Mouse (Mus musculus): ENCODE data around the gene Bnip2.

DNA sequence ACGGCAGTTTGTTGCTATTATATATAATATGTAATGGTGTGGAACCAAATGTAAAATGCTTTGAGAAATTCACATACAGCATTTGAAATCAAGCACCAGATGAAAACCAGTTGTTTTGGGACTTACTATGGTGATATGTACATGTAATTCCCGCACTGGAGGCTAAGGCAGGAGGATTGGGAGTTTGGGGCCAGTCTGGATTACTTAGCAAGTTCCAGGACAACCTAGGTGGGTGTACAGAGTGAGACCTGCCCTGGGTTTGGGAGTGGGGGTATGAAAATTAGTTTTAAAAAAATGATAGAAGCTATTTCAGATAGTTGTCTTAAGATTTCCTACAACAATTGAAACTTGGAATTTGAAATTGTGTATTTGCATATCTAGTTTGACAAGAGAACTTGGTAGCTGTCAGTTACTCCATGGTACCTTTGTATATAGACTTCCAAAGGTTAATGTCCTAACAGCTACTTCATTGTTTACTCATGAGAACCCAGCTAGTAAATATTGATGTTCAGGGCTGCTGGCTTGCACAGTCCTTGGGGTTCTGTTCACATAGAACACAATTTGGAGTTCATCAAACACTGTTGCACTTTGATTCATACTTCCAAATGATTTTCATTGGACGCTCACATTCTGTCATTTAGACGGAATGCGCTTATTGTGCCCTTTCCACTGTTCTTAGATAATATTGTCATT lies 21.7 kb downstream of the Bnip2 start:
- TF ChIP-seq CTCF (IDR thresholded peaks at IDR 0.05; ENCODE audit: extremely low read depth, insufficient read depth, insufficient read length, insufficient replicate concordance): no peak
- no peak for TF ChIP-seq POLR2A (IDR thresholded peaks at IDR 0.05; ENCODE audit: low read depth, low read length)
